Mouse (Mus musculus): ENCODE results near the gene Spsb1.

Spsb1 gene

DNA sequence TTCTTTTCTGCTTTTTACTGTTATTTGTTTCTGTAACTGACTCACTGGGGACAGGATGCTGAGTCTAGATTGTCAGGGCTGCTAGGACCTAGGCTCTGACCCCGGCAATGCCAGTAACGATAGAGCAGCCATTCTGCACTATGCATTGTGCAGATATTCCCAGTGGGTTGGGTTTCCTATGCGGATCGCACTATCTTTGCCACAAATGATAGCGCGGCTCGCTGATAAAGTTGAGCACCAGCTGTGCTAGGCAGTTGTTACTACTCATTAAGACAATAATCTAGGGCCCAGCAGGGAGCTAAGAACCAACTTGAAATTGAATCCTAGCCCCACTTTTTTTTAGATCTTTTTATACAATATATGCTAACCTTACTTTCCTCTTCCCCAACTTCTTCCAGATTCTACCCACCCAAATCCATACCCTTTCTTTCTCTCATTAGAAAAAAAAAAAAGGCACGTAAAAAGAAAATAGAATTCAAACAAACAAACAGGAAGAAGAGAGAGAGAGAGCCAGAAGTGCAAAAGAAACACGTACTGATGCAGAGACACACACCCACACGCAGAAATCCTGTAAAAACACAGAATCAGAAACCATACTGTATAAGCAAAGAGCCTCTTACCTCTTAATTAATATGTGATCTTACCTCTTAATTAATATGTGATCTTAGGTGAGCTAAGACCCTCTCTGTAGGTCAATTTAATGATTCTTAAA is 99.5 kb downstream of the Spsb1 start:
- DNase-seq (ENCODE audit: low read depth): no peak

DNA sequence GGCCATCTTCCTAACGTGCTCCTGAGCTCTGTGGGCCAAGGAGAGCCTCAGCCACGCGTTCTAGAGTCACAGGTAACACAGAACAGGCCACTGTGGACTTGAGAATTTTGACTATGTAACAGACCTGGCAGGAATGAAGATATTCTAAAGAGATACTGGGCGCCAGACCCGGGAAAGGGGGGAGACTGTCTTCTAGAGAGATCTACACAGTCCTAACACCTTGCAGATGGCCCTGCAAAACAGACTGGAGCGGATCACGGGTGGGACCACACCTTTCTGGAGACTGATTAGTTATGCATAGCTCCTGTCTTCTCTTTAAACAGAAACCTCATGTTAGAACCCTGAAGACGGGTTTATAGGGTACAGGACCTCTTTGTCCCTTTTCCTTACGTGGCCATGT is 100.1 kb downstream of the Spsb1 start:
- no peak for DNase-seq (ENCODE audit: low read depth)

DNA sequence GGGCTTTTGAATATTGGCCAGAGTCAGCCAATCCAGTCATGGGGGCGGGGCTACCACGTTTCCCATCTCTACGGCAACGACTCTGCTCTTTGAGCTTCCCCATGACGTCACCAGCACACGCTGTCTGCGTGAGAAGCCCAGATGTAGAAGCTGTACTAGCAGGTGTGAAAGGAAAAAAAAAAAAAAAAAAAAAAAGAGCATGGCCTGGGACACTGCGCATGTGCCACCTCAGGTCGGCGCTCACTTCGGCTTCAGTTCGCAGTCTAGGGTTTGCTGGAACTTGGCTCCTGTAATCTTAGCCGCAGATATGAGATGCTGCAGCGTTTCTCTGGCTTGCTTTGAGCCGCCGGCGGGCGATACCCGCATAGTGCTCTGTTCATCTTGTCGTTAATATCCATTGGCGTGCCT is 100.5 kb downstream of the Spsb1 start:
- DNase-seq (ENCODE audit: low read depth): no peak

DNA sequence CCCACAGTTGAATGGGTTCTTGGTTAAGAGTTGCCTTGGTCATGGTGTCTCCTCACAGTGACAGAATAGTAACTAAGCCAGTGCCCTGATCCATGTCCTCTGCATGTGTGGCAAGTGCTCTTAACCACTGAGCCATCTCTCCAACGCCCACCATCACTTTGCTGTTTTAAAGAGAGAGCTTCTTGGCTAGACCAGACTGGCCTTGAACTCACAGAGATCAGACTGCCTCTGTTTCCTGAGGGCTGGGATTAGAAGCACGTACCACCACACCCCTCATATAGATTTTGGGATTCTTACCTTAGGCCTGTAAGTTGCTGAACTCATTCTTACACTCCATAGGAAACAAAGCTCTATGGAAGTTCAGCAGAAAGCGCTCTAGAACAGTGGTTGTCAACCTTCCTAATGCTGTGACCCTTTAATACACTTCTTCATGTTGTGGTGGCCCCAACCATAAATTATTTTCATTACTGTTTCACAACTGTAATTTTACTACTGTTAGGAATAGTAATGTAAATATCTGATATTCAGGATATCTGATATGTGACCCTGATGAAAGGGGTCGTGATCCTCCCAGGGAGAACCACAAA is 101.1 kb downstream of the Spsb1 start:
- DNase-seq (ENCODE audit: low read depth): no peak

DNA sequence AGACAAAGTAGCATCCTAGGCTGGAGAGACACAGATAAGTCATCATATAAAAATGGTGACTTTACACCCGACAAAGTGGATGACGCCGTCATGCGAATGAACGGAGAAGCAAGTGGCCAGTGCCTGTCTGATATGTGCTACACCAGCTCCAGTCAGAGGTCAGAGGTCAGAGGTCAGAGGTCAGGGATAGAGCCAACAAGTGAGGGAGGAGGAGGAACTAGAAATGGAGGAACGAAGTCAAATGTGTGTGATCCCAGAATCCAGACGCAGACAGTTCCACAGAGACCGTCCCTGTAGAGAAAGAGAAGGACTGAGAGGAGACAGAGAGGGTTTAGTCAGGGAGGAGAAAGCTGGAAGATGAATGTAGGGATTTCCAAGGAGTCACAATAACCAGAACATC is 103.3 kb downstream of the Spsb1 start:
- no peak for DNase-seq (ENCODE audit: low read depth)

DNA sequence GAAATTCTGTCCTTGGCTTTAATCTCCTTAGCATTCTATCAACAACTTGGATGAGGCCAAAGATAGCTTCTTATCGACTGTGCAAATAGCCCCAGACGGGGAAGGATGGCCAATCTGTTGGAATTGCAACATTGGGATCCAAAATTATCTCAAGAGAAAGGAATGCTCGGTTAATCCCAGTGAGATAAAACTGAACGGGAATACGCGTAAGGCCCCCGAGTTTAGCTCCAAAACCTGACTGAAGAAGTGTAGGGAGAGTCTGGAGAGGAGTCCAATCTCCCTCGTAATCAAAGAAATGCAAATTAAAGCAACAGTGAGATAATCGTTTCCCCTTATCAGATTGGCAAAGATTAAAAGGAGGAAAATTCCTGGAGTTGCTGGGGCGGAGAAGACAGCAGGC is 104.2 kb downstream of the Spsb1 start:
- DNase-seq (ENCODE audit: low read depth): no peak

DNA sequence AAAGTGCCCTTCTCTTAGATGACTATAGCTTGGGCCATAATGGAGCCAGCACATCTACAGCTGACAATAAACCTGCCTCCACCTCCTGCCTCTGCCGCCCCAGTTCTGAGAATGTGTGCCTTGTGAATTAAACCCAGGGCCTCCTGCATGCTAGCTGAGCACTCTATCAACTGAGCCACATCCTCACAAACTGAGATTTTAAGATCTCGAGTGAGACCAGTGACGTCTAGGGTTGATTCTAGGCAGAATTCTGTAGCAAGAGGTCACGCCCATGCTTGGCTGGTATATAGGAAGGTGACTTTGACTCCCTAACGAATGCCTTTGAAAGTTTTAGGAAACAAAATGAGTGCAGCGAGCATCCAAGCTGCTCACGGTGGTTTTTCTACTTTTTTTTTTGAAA is 104.8 kb downstream of the Spsb1 start:
- no peak for DNase-seq (ENCODE audit: low read depth)

DNA sequence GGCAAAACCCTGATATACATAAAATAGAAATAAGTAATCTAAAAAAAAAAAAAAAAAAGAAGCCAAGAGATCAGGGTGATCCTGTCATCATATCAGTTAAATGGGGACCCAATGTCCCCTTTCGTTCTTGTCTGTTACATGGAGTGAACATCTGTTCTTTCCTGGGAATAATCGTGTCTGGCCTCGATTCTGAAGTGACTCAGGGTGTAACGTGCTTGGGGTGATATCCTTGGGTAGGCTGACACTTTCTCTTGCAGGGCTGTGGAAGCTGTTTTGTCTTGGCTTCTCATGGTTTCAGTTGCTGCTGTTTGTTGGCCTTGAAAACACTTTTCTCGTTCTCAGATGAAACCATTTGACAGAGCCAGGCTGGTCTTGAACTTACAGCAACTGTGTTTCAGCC is 105.8 kb downstream of the Spsb1 start:
- no peak for DNase-seq (ENCODE audit: low read depth)

DNA sequence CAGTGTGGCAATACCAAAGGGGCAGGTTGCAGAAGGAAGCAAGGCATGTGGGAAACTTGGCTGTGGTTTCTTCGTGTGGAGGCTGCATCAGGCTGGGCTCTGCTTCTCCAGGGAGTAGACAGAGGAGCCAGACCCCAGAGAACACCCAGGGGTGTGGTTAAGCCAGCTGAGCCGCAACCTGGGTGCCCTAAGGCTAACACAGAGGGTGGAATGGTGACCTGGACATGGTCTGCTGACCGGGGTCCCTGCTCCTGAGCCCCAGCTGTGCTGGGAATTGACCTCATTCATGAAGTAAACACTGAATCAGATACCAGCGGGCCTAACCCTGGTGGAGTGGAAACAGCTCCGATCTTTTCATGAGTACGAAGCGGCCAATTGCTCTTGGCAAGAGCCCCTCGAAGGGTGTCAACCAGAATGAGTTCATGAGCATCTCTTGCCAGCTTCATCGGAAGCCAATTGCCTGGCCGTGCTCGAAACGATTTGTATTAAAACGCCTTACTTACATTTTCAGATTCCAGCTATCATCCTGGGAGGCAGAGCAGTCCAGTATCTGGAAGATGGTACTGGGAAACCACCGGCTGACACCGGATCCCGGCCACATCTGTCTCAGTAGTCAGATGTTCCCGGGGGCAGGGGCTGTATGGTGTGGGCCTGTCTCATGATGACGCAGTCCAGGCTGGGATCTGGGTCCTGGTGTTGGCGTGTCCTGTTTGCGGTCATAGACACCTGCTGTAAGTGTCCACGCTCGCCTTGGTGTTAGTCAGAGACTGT is 107.8 kb downstream of the Spsb1 start:
- DNase-seq (ENCODE audit: low read depth): peak; percentile 86

Data from fibroblast of lung, adult 2 months (primary cell).